Mouse (Mus musculus) limb, embryonic 12.5 days (tissue): ENCODE measurements around the gene Itgb3. TPM values are rescaled to one million over a fixed set of nuclear protein-coding genes. Genes with fewer than 3 reads are reported as not detected.

ENCODE experiments used
- ATAC-seq: fragments of 200-750 bp; cut with Nextera tagmentation; 2 replicates; pipeline ENCODE4 v1.8.0; 2017; ENCODE audit warnings: low read depth, moderate TSS enrichment; ENCODE audit not compliant: insufficient number of reproducible peaks, insufficient read depth, low FRiP score, low TSS enrichment
- H3K27ac ChIP-seq: fragments of 300-500 bp; sonication (generic); 2 replicates; pipeline ENCODE4 v1.5.1; 2016; ENCODE audit warnings: mild to moderate bottlenecking, moderate library complexity
- H3K27me3 ChIP-seq: fragments of 300-500 bp; sonication (generic); 2 replicates; pipeline ENCODE4 v1.6.1; 2016; ENCODE audit warnings: mild to moderate bottlenecking, moderate library complexity
- H3K36me3 ChIP-seq: fragments of 300-500 bp; sonication (generic); 2 replicates; pipeline ENCODE4 v1.6.1; 2016; ENCODE audit warnings: mild to moderate bottlenecking, moderate library complexity
- H3K4me1 ChIP-seq: fragments of 300-500 bp; sonication (generic); replicated peaks from 2 replicates; pipeline ENCODE4 v1.6.1; 2016
- H3K4me2 ChIP-seq: fragments of 300-500 bp; sonication (generic); 2 replicates; pipeline ENCODE4 v1.6.1; 2016; ENCODE audit warnings: mild to moderate bottlenecking, moderate library complexity
- H3K4me3 ChIP-seq: fragments of 300-500 bp; sonication (generic); replicated peaks from 2 replicates; pipeline ENCODE4 v1.5.1; 2016; ENCODE audit warnings: mild to moderate bottlenecking
- H3K9ac ChIP-seq: fragments of 300-500 bp; sonication (generic); replicated peaks from 2 replicates; pipeline ENCODE4 v1.6.1; 2016; ENCODE audit warnings: mild to moderate bottlenecking, moderate library complexity
- H3K9me3 ChIP-seq: fragments of 300-500 bp; sonication (generic); 2 replicates; pipeline ENCODE4 v1.6.1; 2016; ENCODE audit warnings: mild to moderate bottlenecking, moderate library complexity
- WGBS: fragments of 180-500 bp; shearing (Covaris S2); methylation state at CpG from one replicate; pipeline ENCODE4 v1.1.7; 2016; 5-methylcytosine and 5-hydroxymethylcytosine counted together
- polyA plus RNA-seq: library from polyadenylated mRNA; unstranded; fragments of >200 nt; fragmentation: Nextera tagmentation; extraction: Ambion mirVana; gene quantifications from 2 replicates; pipeline ENCODE4 v1.2.1, GENCODE M21; 2016

Itgb3 gene
- polyA plus RNA-seq, 1 experiment from 2014 or later: 2.9 TPM

- H3K4me1 ChIP-seq: no peaks in the 10 kb centered on the region
- ATAC-seq: no peak
- H3K4me2 ChIP-seq: no peak overlapping the region
- H3K9me3 ChIP-seq: 0 out of 2 replicates have a peak, but pooled peaks cover 7% of the 10 kb centered on the region
- H3K9ac ChIP-seq: no peak overlapping the region
- no peak overlapping the region for H3K27ac ChIP-seq
- no peaks in the 10 kb centered on the region for H3K36me3 ChIP-seq
- no peaks in the 10 kb centered on the region for H3K27me3 ChIP-seq
- H3K4me3 ChIP-seq: no peak overlapping the region
- 88% methylated on average over 11 of the region's 11 CpGs for WGBS
These were observed 54.8 kb downstream of the Itgb3 start for GRCm38 (mm10) chr11:104662573-104662972.

GRCm38 (mm10) chr11:104663241-104663877 is 55.6 kb downstream of the Itgb3 start:
- no peak overlapping the region for H3K9ac ChIP-seq
- H3K4me2 ChIP-seq: no peak overlapping the region
- H3K9me3 ChIP-seq: 0 out of 2 replicates have a peak, but pooled peaks cover 7% of the 10 kb centered on the region
- H3K4me3 ChIP-seq: no peak overlapping the region
- no peaks in the 10 kb centered on the region for H3K4me1 ChIP-seq
- ATAC-seq: no peak
- no peaks in the 10 kb centered on the region for H3K36me3 ChIP-seq
- no peaks in the 10 kb centered on the region for H3K27me3 ChIP-seq
- H3K27ac ChIP-seq: no peak overlapping the region
- WGBS: 76% methylated on average over 6 of the region's 6 CpGs

GRCm38 (mm10) chr11:104663878-104664261 is 56.1 kb downstream of the Itgb3 start:
- no peaks in the 10 kb centered on the region for H3K27me3 ChIP-seq
- no peak for ATAC-seq
- no peak overlapping the region for H3K27ac ChIP-seq
- H3K9me3 ChIP-seq: 0 out of 2 replicates have a peak, but pooled peaks cover 7% of the 10 kb centered on the region
- no peaks in the 10 kb centered on the region for H3K4me1 ChIP-seq
- H3K4me3 ChIP-seq: no peak overlapping the region
- H3K4me2 ChIP-seq: no peak overlapping the region
- 62% methylated on average over 3 of the region's 3 CpGs for WGBS
- no peak overlapping the region for H3K9ac ChIP-seq
- no peaks in the 10 kb centered on the region for H3K36me3 ChIP-seq

- Histone ChIP-seq H3K4me2 (no peak overlapping the region), H3K36me3 (no peaks in the 10 kb centered on the region), H3K27me3 (no peaks in the 10 kb centered on the region), H3K27ac (no peak overlapping the region), H3K9me3 (0 out of 2 replicates have a peak, but pooled peaks cover 7% of the 10 kb centered on the region), H3K9ac (no peak overlapping the region), H3K4me1 (no peaks in the 10 kb centered on the region), H3K4me3 (no peak overlapping the region)
- ATAC-seq: no peak
These were observed 56.6 kb downstream of the Itgb3 start for GRCm38 (mm10) chr11:104664441-104664840.

GRCm38 (mm10) chr11:104667399-104667798 is 59.6 kb downstream of the Itgb3 start:
- ATAC-seq: no peak
- no peak overlapping the region for H3K9ac ChIP-seq
- no peaks in the 10 kb centered on the region for H3K4me1 ChIP-seq
- H3K36me3 ChIP-seq: no peaks in the 10 kb centered on the region
- 83% methylated on average over 5 of the region's 5 CpGs for WGBS
- no peak overlapping the region for H3K4me3 ChIP-seq
- H3K27ac ChIP-seq: no peak overlapping the region
- no peak overlapping the region for H3K4me2 ChIP-seq
- H3K27me3 ChIP-seq: no peaks in the 10 kb centered on the region
- H3K9me3 ChIP-seq: no peaks in the 10 kb centered on the region

GRCm38 (mm10) chr11:104673412-104673811 is 65.6 kb downstream of the Itgb3 start:
- no peak overlapping the region for H3K4me3 ChIP-seq
- H3K27me3 ChIP-seq: no peaks in the 10 kb centered on the region
- no peak for ATAC-seq
- no peak overlapping the region for H3K4me2 ChIP-seq
- no peak overlapping the region for H3K27ac ChIP-seq
- H3K9me3 ChIP-seq: no peaks in the 10 kb centered on the region
- H3K9ac ChIP-seq: no peak overlapping the region
- H3K36me3 ChIP-seq: no peaks in the 10 kb centered on the region
- 77% methylated on average over 4 of the region's 4 CpGs for WGBS
- H3K4me1 ChIP-seq: no peaks in the 10 kb centered on the region

- Histone ChIP-seq H3K36me3 (no peaks in the 10 kb centered on the region), H3K9me3 (no peaks in the 10 kb centered on the region), H3K4me1 (no peaks in the 10 kb centered on the region), H3K27me3 (no peaks in the 10 kb centered on the region), H3K27ac (no peak overlapping the region), H3K4me3 (no peak overlapping the region), H3K9ac (no peak overlapping the region), H3K4me2 (no peak overlapping the region)
- 95% methylated on average over 11 of the region's 11 CpGs for WGBS
- no peak for ATAC-seq
These were observed 67.0 kb downstream of the Itgb3 start for GRCm38 (mm10) chr11:104674768-104675167.

- WGBS: 17% methylated on average over 23 of the region's 23 CpGs
- H3K27me3 ChIP-seq: peaks cover 14% of the 10 kb centered on the region; the same call in 1 of the 2 replicates
- no peaks in the 10 kb centered on the region; the same call in 1 of the 2 replicates for H3K4me1 ChIP-seq
- no peaks in the 10 kb centered on the region for H3K9me3 ChIP-seq
- no peak within 1 kb of the TSS for H3K9ac ChIP-seq
- H3K36me3 ChIP-seq: no peaks in the 10 kb centered on the region
- 0 out of 2 replicates have a peak within 1 kb of the TSS, but pooled peaks have one; percentile 12 for H3K4me3 ChIP-seq
- H3K4me2 ChIP-seq: peak within 1 kb of the TSS; percentile 40
- ATAC-seq: no peak
- H3K27ac ChIP-seq: no peak within 1 kb of the TSS
These were observed 77.7 kb downstream of the Itgb3 start, which contains the start of gene Gm11639 for GRCm38 (mm10) chr11:104685548-104685947. Gene Gm11639, plus strand, starts transcription at chr11:104685707.

- no peak for ATAC-seq
- WGBS: 89% methylated on average over 6 of the region's 6 CpGs
- H3K9ac ChIP-seq: no peak overlapping the region
These were observed 85.4 kb downstream of the Itgb3 start for GRCm38 (mm10) chr11:104693235-104693634.

GRCm38 (mm10) chr11:104704097-104704496 is 96.3 kb downstream of the Itgb3 start:
- Histone ChIP-seq H3K9me3 (no peaks in the 10 kb centered on the region), H3K27ac (no peak overlapping the region), H3K4me1 (no peaks in the 10 kb centered on the region), H3K4me2 (peak overlapping the region; percentile 21; the same call in 1 of the 2 replicates), H3K9ac (no peak overlapping the region), H3K27me3 (no peaks in the 10 kb centered on the region), H3K4me3 (no peak overlapping the region), H3K36me3 (no peaks in the 10 kb centered on the region)
- WGBS: 43% methylated on average over 15 of the region's 15 CpGs
- no peak for ATAC-seq

More at GRCm38 (mm10) chr11:104693235-104693634, 85.4 kb downstream of the Itgb3 start:
- H3K4me3 ChIP-seq: no peak overlapping the region
- H3K27ac ChIP-seq: no peak overlapping the region
- no peak overlapping the region for H3K4me2 ChIP-seq
- H3K27me3 ChIP-seq: no peaks in the 10 kb centered on the region
- no peaks in the 10 kb centered on the region for H3K4me1 ChIP-seq
- H3K36me3 ChIP-seq: no peaks in the 10 kb centered on the region
- no peaks in the 10 kb centered on the region for H3K9me3 ChIP-seq

- Histone ChIP-seq H3K36me3 (no peaks in the 10 kb centered on the region), H3K9ac (no peak overlapping the region), H3K4me1 (no peaks in the 10 kb centered on the region), H3K4me3 (no peak overlapping the region), H3K27ac (no peak overlapping the region), H3K9me3 (no peaks in the 10 kb centered on the region), H3K4me2 (no peak overlapping the region), H3K27me3 (no peaks in the 10 kb centered on the region)
- WGBS: 59% methylated on average over 2 of the region's 2 CpGs
- no peak for ATAC-seq
These were observed 99.3 kb downstream of the Itgb3 start for GRCm38 (mm10) chr11:104707084-104707483.
